Mouse (Mus musculus) CH12.LX (cell line): ENCODE data around the gene Fyco1. TPM values are rescaled to one million over a fixed set of nuclear protein-coding genes. Genes with fewer than 3 reads are reported as not detected.

Source experiments
- DNase-seq: peaks from one replicate; pipeline ENCODE4 v3.0.0-alpha.2; 2013; ENCODE audit errors: extremely low read depth
- H3K27ac ChIP-seq: 2 replicates; pipeline ENCODE4 v1.5.1; 2012; ENCODE audit warnings: low read depth, mild to moderate bottlenecking, control low read depth, moderate library complexity; ENCODE audit not compliant: insufficient read depth
- H3K27me3 ChIP-seq: replicated peaks from 2 replicates; pipeline ENCODE3; 2012; ENCODE audit warnings: inconsistent platforms
- H3K36me3 ChIP-seq, 2 experiments: replicated peaks in 1 of 2; 2 replicates each; pipeline versions ENCODE3 to v1.6.1; 2012; ENCODE audit warnings: inconsistent platforms in 1 of 2, low read length in 1 of 2, mild to moderate bottlenecking in 1 of 2, mixed read lengths in 1 of 2, moderate library complexity in 1 of 2; ENCODE audit not compliant: control insufficient read depth in 1 of 2, insufficient read depth in 1 of 2
- H3K4me1 ChIP-seq, 2 experiments: 2 replicates each; pipeline ENCODE4 v1.6.1; 2012; ENCODE audit warnings: inconsistent platforms in 1 of 2, moderate library complexity in 1 of 2; ENCODE audit not compliant: insufficient read depth in 2 of 2, control insufficient read depth in 1 of 2
- H3K4me2 ChIP-seq: 2 replicates; pipeline ENCODE4 v1.6.1; 2012; ENCODE audit warnings: low read depth, mild to moderate bottlenecking, control low read depth; ENCODE audit not compliant: poor library complexity, insufficient read depth, severe bottlenecking
- H3K4me3 ChIP-seq, 3 experiments: fragments of 150-350 bp in 1 of 3; sonication (generic) in 1 of 3; replicated peaks in 1 of 3; 2 replicates each; pipeline versions ENCODE3 to v1.5.1; 2011 to 2012; ENCODE audit warnings: low read depth in 2 of 3, low read length in 2 of 3, mild to moderate bottlenecking in 2 of 3, moderate library complexity in 2 of 3, control low read depth in 1 of 3, improper control_type of control experiment in 1 of 3, inconsistent platforms in 1 of 3, mixed read lengths in 1 of 3; ENCODE audit not compliant: poor library complexity in 1 of 3
- H3K79me2 ChIP-seq: replicated peaks from 2 replicates; pipeline ENCODE4 v1.6.1; 2012; ENCODE audit warnings: mild to moderate bottlenecking, moderate library complexity; ENCODE audit not compliant: control insufficient read depth, poor library complexity, insufficient read depth, severe bottlenecking; ENCODE audit errors: extremely low read depth
- H3K9ac ChIP-seq: 2 replicates; pipeline ENCODE4 v1.6.1; 2012; ENCODE audit warnings: low read depth, mild to moderate bottlenecking, control low read depth, moderate library complexity; ENCODE audit not compliant: insufficient read depth
- H3K9me3 ChIP-seq: replicated peaks from 2 replicates; pipeline ENCODE3; 2012; ENCODE audit warnings: low read length, inconsistent platforms, mixed read lengths
- BHLHE40 ChIP-seq: IDR thresholded peaks from 2 replicates; pipeline ENCODE4 v1.6.1; 2011; ENCODE audit warnings: mild to moderate bottlenecking, low read depth, low read length, improper control_type of control experiment
- CHD2 ChIP-seq: IDR thresholded peaks from 2 replicates; pipeline ENCODE4 v1.6.1; 2011; ENCODE audit warnings: low read length, improper control_type of control experiment
- CTCF ChIP-seq, 2 experiments: IDR thresholded peaks in 1 of 2; conservative IDR thresholded peaks in 1 of 2; 2 replicates each; pipeline ENCODE4 v1.5.1; 2011 to 2012; ENCODE audit warnings: low read depth in 2 of 2, low read length in 2 of 2, improper control_type of control experiment in 1 of 2, inconsistent platforms in 1 of 2, mild to moderate bottlenecking in 1 of 2, moderate library complexity in 1 of 2
- ETS1 ChIP-seq: conservative IDR thresholded peaks from 2 replicates; pipeline ENCODE4 v1.6.1; 2012; ENCODE audit warnings: low read depth, mild to moderate bottlenecking, inconsistent platforms, low read length, improper control_type of control experiment, moderate library complexity
- IRF4 ChIP-seq: IDR thresholded peaks from 2 replicates; pipeline ENCODE4 v1.6.1; 2014; ENCODE audit warnings: low read depth, mild to moderate bottlenecking, inconsistent platforms, low read length, improper control_type of control experiment
- JUND ChIP-seq: conservative IDR thresholded peaks from 2 replicates; pipeline ENCODE4 v1.6.1; 2011; ENCODE audit warnings: low read depth, low read length, improper control_type of control experiment
- MAFK ChIP-seq: IDR thresholded peaks from 2 replicates; pipeline ENCODE4 v1.6.1; 2011; ENCODE audit warnings: low read length, improper control_type of control experiment; ENCODE audit not compliant: insufficient replicate concordance
- MEF2A ChIP-seq: IDR thresholded peaks from 2 replicates; pipeline ENCODE4 v1.6.1; 2014; ENCODE audit warnings: low read depth, mild to moderate bottlenecking, inconsistent platforms, low read length, improper control_type of control experiment, borderline replicate concordance
- MYC ChIP-seq: IDR thresholded peaks from 2 replicates; pipeline ENCODE4 v1.6.1; 2011; ENCODE audit warnings: low read depth, mild to moderate bottlenecking, improper control_type of control experiment, low read length
- NRF1 ChIP-seq: IDR thresholded peaks from 2 replicates; pipeline ENCODE4 v1.6.1; 2014; ENCODE audit warnings: low read depth, mild to moderate bottlenecking, inconsistent platforms, low read length, improper control_type of control experiment, moderate library complexity
- PAX5 ChIP-seq: IDR thresholded peaks from 2 replicates; pipeline ENCODE4 v1.6.1; 2012; ENCODE audit warnings: low read length, inconsistent platforms, mixed read lengths
- POLR2A ChIP-seq: IDR thresholded peaks from 2 replicates; pipeline ENCODE4 v1.6.1; 2011; ENCODE audit warnings: low read depth, mild to moderate bottlenecking, improper control_type of control experiment, low read length
- RAD21 ChIP-seq: IDR thresholded peaks from 2 replicates; pipeline ENCODE4 v1.6.1; 2011; ENCODE audit warnings: low read depth, mild to moderate bottlenecking, low read length, improper control_type of control experiment, moderate library complexity
- SIN3A ChIP-seq: IDR thresholded peaks from 2 replicates; pipeline ENCODE4 v1.6.1; 2012; ENCODE audit warnings: low read length, improper control_type of control experiment, inconsistent platforms
- SMC3 ChIP-seq: IDR thresholded peaks from 2 replicates; pipeline ENCODE4 v1.6.1; 2011; ENCODE audit warnings: low read depth, low read length, improper control_type of control experiment
- TCF12 ChIP-seq: IDR thresholded peaks from 2 replicates; pipeline ENCODE4 v1.6.1; 2014; ENCODE audit warnings: low read depth, mild to moderate bottlenecking, inconsistent platforms, low read length, improper control_type of control experiment
- UBTF ChIP-seq: IDR thresholded peaks from 2 replicates; pipeline ENCODE4 v1.6.1; 2012; ENCODE audit warnings: low read depth, mild to moderate bottlenecking, inconsistent platforms, low read length, improper control_type of control experiment, moderate library complexity
- USF1 ChIP-seq: IDR thresholded peaks from 2 replicates; pipeline ENCODE4 v1.6.1; 2014; ENCODE audit warnings: low read depth, mild to moderate bottlenecking, inconsistent platforms, low read length, improper control_type of control experiment
- USF2 ChIP-seq: conservative IDR thresholded peaks from 2 replicates; pipeline ENCODE4 v1.6.1; 2011; ENCODE audit warnings: low read depth, low read length, improper control_type of control experiment
- ZKSCAN1 ChIP-seq: IDR thresholded peaks from 2 replicates; pipeline ENCODE4 v1.6.1; 2012; ENCODE audit warnings: low read depth, inconsistent platforms, low read length, improper control_type of control experiment, borderline replicate concordance
- ZMIZ1 ChIP-seq: IDR thresholded peaks from 2 replicates; pipeline ENCODE4 v1.6.1; 2012; ENCODE audit warnings: low read depth, mild to moderate bottlenecking, inconsistent platforms, low read length, improper control_type of control experiment
- ZNF384 ChIP-seq: IDR thresholded peaks from 2 replicates; pipeline ENCODE4 v1.6.1; 2012; ENCODE audit warnings: low read depth, low read length, improper control_type of control experiment, inconsistent platforms
- dilution Hi-C: fragments of 300-500 bp; cut with MboI; formaldehyde crosslinking; loops from 2 replicates; pipeline ENCODE4 v1.14.3; 2020; ENCODE audit warnings: low sequenced_read_pairs; ENCODE audit not compliant: extremely low pct_unique_long_range_greater_than_20kb, extremely low pct_ligation_motif_present
- in situ Hi-C: fragments of 300-500 bp; cut with MboI; formaldehyde crosslinking; loops from 3 replicates; pipeline ENCODE4 v1.14.3; 2019; ENCODE audit warnings: low sequenced_read_pairs, low pct_ligation_motif_present, low pct_unique_long_range_greater_than_20kb, mixed read lengths
- polyA plus RNA-seq: library from polyadenylated mRNA; unstranded; fragments of >175 nt; gene quantifications from 2 replicates; pipeline ENCODE4 v1.2.1, GENCODE M21; 2012; ENCODE audit warnings: low read depth; ENCODE audit not compliant: insufficient read length
- total RNA-seq, 2 experiments: library from RNA; depleted of rRNA; stranded (reverse); fragments of 300-350 nt in 1 of 2; fragments of >200 nt in 1 of 2; gene quantifications; 2 replicates each; pipeline ENCODE4 v1.2.3; 2012 to 2014

Gene Fyco1
- total and polyA plus RNA-seq, 3 experiments: 2.1 to 10.2 (median 6.0) TPM

DNA sequence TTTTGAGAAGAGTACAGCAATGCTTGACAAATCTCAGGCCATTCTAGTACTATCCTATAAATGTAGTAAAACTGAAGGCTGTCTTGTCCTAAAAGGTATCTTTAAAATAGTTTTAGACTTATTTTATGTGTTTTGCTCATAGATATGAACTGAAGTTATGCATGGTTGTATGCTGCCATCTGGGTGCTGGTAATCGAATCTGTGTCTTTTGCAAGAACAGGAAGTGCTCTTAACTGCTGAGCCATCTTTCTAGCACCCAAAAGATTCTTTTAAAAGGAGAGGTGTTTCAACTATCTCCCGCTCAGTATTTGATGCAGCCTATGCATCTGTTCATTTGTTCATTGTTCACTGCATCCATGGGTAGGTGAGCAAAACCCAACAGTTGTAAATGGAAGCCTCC lies 46.5 kb downstream of the Fyco1 start:
- dilution Hi-C loops (no loop called here), in situ Hi-C loops (no loop called here)
- Histone ChIP-seq H3K4me3 (no peak overlapping the region), H3K9me3 (no peaks in the 10 kb centered on the region), H3K36me3 (peaks cover 64 to 86% of the 10 kb centered on the region in 2 experiments), H3K79me2 (no peaks in the 10 kb centered on the region), H3K27ac (no peak overlapping the region), H3K4me2 (no peak overlapping the region), H3K9ac (no peak overlapping the region), H3K4me1 (peaks cover 0 to 9% of the 10 kb centered on the region in 2 experiments; a peak in 1 of 4 replicates), H3K27me3 (no peaks in the 10 kb centered on the region)
- no peak for TF ChIP-seq USF1
- no peak for DNase-seq

DNA sequence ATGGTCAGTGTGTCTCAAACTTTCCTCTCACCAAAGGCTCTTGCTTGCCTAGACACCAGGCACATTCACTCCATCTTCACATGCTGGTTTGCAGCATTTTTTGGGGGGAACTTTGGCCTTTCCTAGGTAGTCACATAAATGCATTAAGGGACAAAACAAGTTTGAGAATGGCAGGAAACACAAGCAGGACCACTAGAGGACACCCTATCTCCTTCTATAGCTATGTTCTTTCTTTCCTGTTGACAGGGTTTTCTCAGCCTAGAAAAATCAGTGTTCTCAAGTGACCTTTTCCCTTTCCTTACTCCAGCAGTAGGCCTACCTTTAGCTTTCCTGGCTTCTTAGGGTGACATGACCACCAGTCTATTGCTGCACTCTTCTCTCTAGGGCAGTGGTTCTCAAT lies 48.8 kb downstream of the Fyco1 start:
- H3K4me1 ChIP-seq: peaks cover 0 to 9% of the 10 kb centered on the region in 2 experiments; a peak in 1 of 4 replicates
- in situ Hi-C loops: no loop called here
- no peak overlapping the region for H3K4me2 ChIP-seq
- peak; percentile 7 for DNase-seq
- TF ChIP-seq SMC3: peak; percentile 29; the same call in 1 of the 2 replicates
- no peak for TF ChIP-seq TCF12
- no peak for TF ChIP-seq NRF1
- TF ChIP-seq IRF4: no peak
- no peak for TF ChIP-seq CHD2
- TF ChIP-seq SIN3A: no peak
- no peak for TF ChIP-seq UBTF
- peak; percentile 67 for TF ChIP-seq RAD21
- no peak for TF ChIP-seq JUND
- TF ChIP-seq ZMIZ1: no peak
- TF ChIP-seq CTCF (conservative IDR thresholded peaks at IDR 0.05 in 1 of 2, IDR thresholded peaks at IDR 0.05 in 1 of 2; ENCODE audit: low read depth in 2 of 2, low read length in 2 of 2): peak in 1 of 2 experiments; percentile 58; a peak in 2 of 4 replicates
- no peak overlapping the region for H3K27ac ChIP-seq
- dilution Hi-C loops: no loop called here
- peaks cover 59 to 81% of the 10 kb centered on the region in 2 experiments for H3K36me3 ChIP-seq
- no peak overlapping the region for H3K9ac ChIP-seq
- no peaks in the 10 kb centered on the region for H3K9me3 ChIP-seq
- H3K27me3 ChIP-seq: no peaks in the 10 kb centered on the region
- H3K4me3 ChIP-seq: no peak overlapping the region
- no peaks in the 10 kb centered on the region for H3K79me2 ChIP-seq

DNA sequence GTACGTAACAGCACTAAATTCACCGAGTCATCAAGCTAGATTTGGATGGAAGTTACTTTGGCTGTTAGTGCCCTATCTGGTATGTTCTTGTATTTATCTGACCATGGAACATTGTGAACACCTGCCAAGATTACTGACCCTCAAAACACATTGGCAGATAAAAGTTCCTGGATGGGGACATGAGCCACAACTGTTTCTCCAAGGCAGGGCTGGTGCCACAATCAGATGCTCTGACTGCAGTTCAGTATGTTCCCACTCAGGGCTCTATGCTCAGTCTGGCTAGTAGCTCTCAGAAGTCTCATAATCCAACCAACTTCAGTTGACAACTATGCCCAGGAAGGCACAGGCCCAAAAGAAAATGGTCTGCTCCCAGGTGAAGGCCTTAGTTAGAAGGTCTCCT lies 49.3 kb downstream of the Fyco1 start:
- in situ Hi-C loops (no loop called here), dilution Hi-C loops (no loop called here)
- Histone ChIP-seq H3K4me3 (no peak overlapping the region), H3K27ac (no peak overlapping the region), H3K36me3 (peaks cover 58 to 82% of the 10 kb centered on the region in 2 experiments), H3K4me1 (peaks cover 0 to 9% of the 10 kb centered on the region in 2 experiments; a peak in 1 of 4 replicates), H3K79me2 (no peaks in the 10 kb centered on the region), H3K27me3 (no peaks in the 10 kb centered on the region), H3K9me3 (no peaks in the 10 kb centered on the region), H3K9ac (no peak overlapping the region), H3K4me2 (no peak overlapping the region)
- DNase-seq: no peak
- TF ChIP-seq IRF4 (no peak), PAX5 (no peak), MAFK (no peak), SIN3A (no peak), ZMIZ1 (no peak), USF2 (no peak), MYC (no peak), ZNF384 (no peak), POLR2A (no peak), MEF2A (no peak), BHLHE40 (no peak), NRF1 (no peak), ZKSCAN1 (no peak), TCF12 (no peak), ETS1 (no peak)
